Mouse (Mus musculus) embryo, embryonic 11 days (tissue): ENCODE measurements at regions not wholly inside any gene's neighbourhood (a gene's known extent, or its start where the extent isn't known, plus 50 kb on each side); places are given as distances from the start of the nearest gene placed in this dataset.

ENCODE experiments used
- DNase-seq: peaks from one replicate; pipeline ENCODE4 v3.0.0-alpha.2; 2015

GRCm38 (mm10) chr1:51644399-51644798 lies 166.2 kb upstream of the Nabp1 start:
- peak; percentile 71 for DNase-seq

- DNase-seq: no peak
Observed at GRCm38 (mm10) chr1:51643640-51644039, 165.4 kb upstream of the Nabp1 start.

- no peak for DNase-seq
Observed at GRCm38 (mm10) chr1:51638519-51639302, 160.5 kb upstream of the Nabp1 start.

- DNase-seq: no peak
Observed at GRCm38 (mm10) chr1:51635881-51636515, 157.8 kb upstream of the Nabp1 start.

- no peak for DNase-seq
Observed at GRCm38 (mm10) chr1:51633795-51634194, 155.6 kb upstream of the Nabp1 start.

- DNase-seq: no peak
Observed at GRCm38 (mm10) chr1:51632851-51633250, 154.6 kb upstream of the Nabp1 start.

- no peak for DNase-seq
Observed at GRCm38 (mm10) chr1:51629848-51630247, 151.6 kb upstream of the Nabp1 start.

- no peak for DNase-seq
Observed at GRCm38 (mm10) chr1:51628137-51628793, 150.0 kb upstream of the Nabp1 start.

GRCm38 (mm10) chr1:51626303-51626702 lies 148.1 kb upstream of the Nabp1 start:
- no peak for DNase-seq

- no peak for DNase-seq
Observed at GRCm38 (mm10) chr1:51625079-51625478, 146.9 kb upstream of the Nabp1 start.

GRCm38 (mm10) chr1:51624551-51624950 lies 146.3 kb upstream of the Nabp1 start:
- no peak for DNase-seq

- no peak for DNase-seq
Observed at GRCm38 (mm10) chr1:51622986-51623385, 144.8 kb upstream of the Nabp1 start.

GRCm38 (mm10) chr1:51622181-51622862 lies 144.1 kb upstream of the Nabp1 start:
- DNase-seq: no peak

- no peak for DNase-seq
Observed at GRCm38 (mm10) chr1:51621062-51621461, 142.8 kb upstream of the Nabp1 start.

- DNase-seq: peak; percentile 47
Observed at GRCm38 (mm10) chr1:51617502-51618251, 139.5 kb upstream of the Nabp1 start.

GRCm38 (mm10) chr1:51616091-51616490 lies 137.9 kb upstream of the Nabp1 start:
- no peak for DNase-seq

- peak; percentile 68 for DNase-seq
Observed at GRCm38 (mm10) chr1:51615523-51615922, 137.3 kb upstream of the Nabp1 start.

GRCm38 (mm10) chr1:51614700-51615099 lies 136.5 kb upstream of the Nabp1 start:
- DNase-seq: no peak

GRCm38 (mm10) chr1:51609295-51609694 lies 131.1 kb upstream of the Nabp1 start:
- DNase-seq: no peak

- peak; percentile 38 for DNase-seq
Observed at GRCm38 (mm10) chr1:51607437-51607855, 129.2 kb upstream of the Nabp1 start.

- no peak for DNase-seq
Observed at GRCm38 (mm10) chr1:51602071-51602470, 123.8 kb upstream of the Nabp1 start.

GRCm38 (mm10) chr1:51600425-51600824 lies 122.2 kb upstream of the Nabp1 start:
- peak; percentile 44 for DNase-seq
